Mouse (Mus musculus): ENCODE results near the gene Frem3. TPM values are rescaled to one million over a fixed set of nuclear protein-coding genes. Genes with fewer than 3 reads are reported as not detected.

The Frem3 gene
- polyA plus RNA-seq, 1 experiment = not detected

- WGBS = 76% methylated on average over 6 of the region's 6 CpGs
- Histone ChIP-seq H3K4me3 (ENCODE audit: low read depth, low read length) (no peak overlapping the region), H3K36me3 (ENCODE audit: control insufficient read depth, insufficient read depth, low read length) (no peaks in the 10 kb centered on the region), H3K27me3 (ENCODE audit: control insufficient read depth, insufficient read depth, low read length) (no peaks in the 10 kb centered on the region), H3K27ac (ENCODE audit: insufficient read depth, low read depth, low read length) (no peak overlapping the region), H3K4me1 (ENCODE audit: control insufficient read depth, insufficient read depth, insufficient read length, low read length) (no peaks in the 10 kb centered on the region)
- TF ChIP-seq POLR2A (IDR thresholded peaks at IDR 0.05; ENCODE audit: low read depth, low read length) = no peak
- no peak for TF ChIP-seq CTCF (IDR thresholded peaks at IDR 0.05; ENCODE audit: extremely low read depth, insufficient read length, insufficient replicate concordance, low read depth, low read length)
These were observed 36.5 kb downstream of the Frem3 start for GRCm38 (mm10) chr8:80647394-80647793.

- H3K36me3 ChIP-seq (ENCODE audit: control insufficient read depth, insufficient read depth, low read length) = no peaks in the 10 kb centered on the region
- no peak overlapping the region for H3K27ac ChIP-seq (ENCODE audit: insufficient read depth, low read depth, low read length)
- no peaks in the 10 kb centered on the region for H3K27me3 ChIP-seq (ENCODE audit: control insufficient read depth, insufficient read depth, low read length)
- 31% methylated on average over 4 of the region's 4 CpGs for WGBS
- no peak overlapping the region for H3K4me3 ChIP-seq (ENCODE audit: low read depth, low read length)
- no peaks in the 10 kb centered on the region for H3K4me1 ChIP-seq (ENCODE audit: control insufficient read depth, insufficient read depth, insufficient read length, low read length)
- TF ChIP-seq CTCF (IDR thresholded peaks at IDR 0.05; ENCODE audit: extremely low read depth, insufficient read length, insufficient replicate concordance, low read depth, low read length) (no peak), POLR2A (IDR thresholded peaks at IDR 0.05; ENCODE audit: low read depth, low read length) (no peak)
These were observed 46.8 kb downstream of the Frem3 start for GRCm38 (mm10) chr8:80657639-80658038.

GRCm38 (mm10) chr8:80661055-80661454 lies 50.2 kb downstream of the Frem3 start:
- H3K4me3 ChIP-seq (ENCODE audit: low read depth, low read length) = no peak overlapping the region
- H3K4me1 ChIP-seq (ENCODE audit: control insufficient read depth, insufficient read depth, insufficient read length, low read length) = no peaks in the 10 kb centered on the region
- H3K27me3 ChIP-seq (ENCODE audit: control insufficient read depth, insufficient read depth, low read length) = no peaks in the 10 kb centered on the region
- H3K27ac ChIP-seq (ENCODE audit: insufficient read depth, low read depth, low read length) = no peak overlapping the region
- 37% methylated on average over 4 of the region's 4 CpGs for WGBS
- TF ChIP-seq CTCF (IDR thresholded peaks at IDR 0.05; ENCODE audit: extremely low read depth, insufficient read length, insufficient replicate concordance, low read depth, low read length) (no peak), POLR2A (IDR thresholded peaks at IDR 0.05; ENCODE audit: low read depth, low read length) (no peak)
- no peaks in the 10 kb centered on the region for H3K36me3 ChIP-seq (ENCODE audit: control insufficient read depth, insufficient read depth, low read length)

- TF ChIP-seq CTCF (IDR thresholded peaks at IDR 0.05; ENCODE audit: extremely low read depth, insufficient read length, insufficient replicate concordance, low read depth, low read length) (no peak), POLR2A (IDR thresholded peaks at IDR 0.05; ENCODE audit: low read depth, low read length) (no peak)
- 71% methylated on average over 3 of the region's 3 CpGs for WGBS
These were observed 52.6 kb downstream of the Frem3 start for GRCm38 (mm10) chr8:80663476-80663875.

GRCm38 (mm10) chr8:80669277-80669901 lies 58.5 kb downstream of the Frem3 start:
- Histone ChIP-seq H3K4me3 (ENCODE audit: low read depth, low read length) (0 out of 2 replicates have a peak overlapping the region, but pooled peaks have one; percentile 5), H3K27ac (ENCODE audit: insufficient read depth, low read depth, low read length) (no peak overlapping the region), H3K4me1 (ENCODE audit: control insufficient read depth, insufficient read depth, insufficient read length, low read length) (no peaks in the 10 kb centered on the region), H3K36me3 (ENCODE audit: control insufficient read depth, insufficient read depth, low read length) (no peaks in the 10 kb centered on the region), H3K27me3 (ENCODE audit: control insufficient read depth, insufficient read depth, low read length) (no peaks in the 10 kb centered on the region)
- WGBS = 40% methylated on average over 17 of the region's 17 CpGs
- TF ChIP-seq POLR2A (IDR thresholded peaks at IDR 0.05; ENCODE audit: low read depth, low read length) = no peak
- TF ChIP-seq CTCF (IDR thresholded peaks at IDR 0.05; ENCODE audit: extremely low read depth, insufficient read length, insufficient replicate concordance, low read depth, low read length) = no peak

More at GRCm38 (mm10) chr8:80663476-80663875, 52.6 kb downstream of the Frem3 start:
- Histone ChIP-seq H3K4me1 (ENCODE audit: control insufficient read depth, insufficient read depth, insufficient read length, low read length) (no peaks in the 10 kb centered on the region), H3K36me3 (ENCODE audit: control insufficient read depth, insufficient read depth, low read length) (no peaks in the 10 kb centered on the region), H3K4me3 (ENCODE audit: low read depth, low read length) (no peak overlapping the region), H3K27me3 (ENCODE audit: control insufficient read depth, insufficient read depth, low read length) (no peaks in the 10 kb centered on the region), H3K27ac (ENCODE audit: insufficient read depth, low read depth, low read length) (no peak overlapping the region)

GRCm38 (mm10) chr8:80682594-80682993 lies 71.7 kb downstream of the Frem3 start:
- 75% methylated on average over 5 of the region's 5 CpGs for WGBS
- no peak overlapping the region for H3K4me3 ChIP-seq (ENCODE audit: low read depth, low read length)
- H3K27me3 ChIP-seq (ENCODE audit: control insufficient read depth, insufficient read depth, low read length) = no peaks in the 10 kb centered on the region
- no peaks in the 10 kb centered on the region for H3K36me3 ChIP-seq (ENCODE audit: control insufficient read depth, insufficient read depth, low read length)
- TF ChIP-seq CTCF (IDR thresholded peaks at IDR 0.05; ENCODE audit: extremely low read depth, insufficient read length, insufficient replicate concordance, low read depth, low read length) (no peak), POLR2A (IDR thresholded peaks at IDR 0.05; ENCODE audit: low read depth, low read length) (no peak)
- H3K27ac ChIP-seq (ENCODE audit: insufficient read depth, low read depth, low read length) = no peak overlapping the region
- no peaks in the 10 kb centered on the region for H3K4me1 ChIP-seq (ENCODE audit: control insufficient read depth, insufficient read depth, insufficient read length, low read length)

- WGBS = 41% methylated on average over 5 of the region's 5 CpGs
- Histone ChIP-seq H3K4me1 (ENCODE audit: control insufficient read depth, insufficient read depth, insufficient read length, low read length) (no peaks in the 10 kb centered on the region), H3K27me3 (ENCODE audit: control insufficient read depth, insufficient read depth, low read length) (no peaks in the 10 kb centered on the region), H3K27ac (ENCODE audit: insufficient read depth, low read depth, low read length) (no peak overlapping the region), H3K4me3 (ENCODE audit: low read depth, low read length) (no peak overlapping the region), H3K36me3 (ENCODE audit: control insufficient read depth, insufficient read depth, low read length) (no peaks in the 10 kb centered on the region)
- no peak for TF ChIP-seq CTCF (IDR thresholded peaks at IDR 0.05; ENCODE audit: extremely low read depth, insufficient read length, insufficient replicate concordance, low read depth, low read length)
- no peak for TF ChIP-seq POLR2A (IDR thresholded peaks at IDR 0.05; ENCODE audit: low read depth, low read length)
These were observed 73.0 kb downstream of the Frem3 start for GRCm38 (mm10) chr8:80683756-80684335.
